Mouse (Mus musculus): ENCODE measurements around the gene Mdp1. TPM values are rescaled to one million over a fixed set of nuclear protein-coding genes. Genes with fewer than 3 reads are reported as not detected.

Mdp1 gene
- polyA plus RNA-seq, 1 experiment from 2014 or later = 18.5 TPM

DNA sequence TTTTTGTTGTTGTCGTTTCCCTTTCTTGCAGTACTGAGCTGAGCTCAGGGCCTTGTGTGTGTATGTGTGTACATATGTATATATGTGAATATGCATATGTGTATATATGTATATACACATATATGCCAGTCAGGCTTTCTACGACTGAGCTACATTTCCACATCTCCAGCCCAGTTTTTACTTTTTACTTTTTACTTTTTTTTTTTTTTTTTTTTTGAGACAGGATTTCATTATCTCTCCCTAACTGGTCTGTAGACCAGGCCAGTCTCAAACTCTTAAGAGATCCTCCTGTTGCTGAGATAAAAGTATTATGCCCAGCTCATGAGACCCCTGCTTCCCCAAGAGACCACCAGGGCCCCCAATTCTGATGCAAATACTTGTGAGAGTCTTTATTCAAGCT, 43.5 kb downstream of the Mdp1 start:
- Histone ChIP-seq H3K4me1 (replicated peaks) (peaks cover 67% of the 10 kb centered on the region), H3K36me3 (replicated peaks) (no peaks in the 10 kb centered on the region), H3K4me2 (no peak overlapping the region; the same call in 1 of the 2 replicates), H3K27ac (replicated peaks) (peak overlapping the region; percentile 86), H3K9ac (no peak overlapping the region), H3K4me3 (replicated peaks) (no peak overlapping the region), H3K27me3 (no peaks in the 10 kb centered on the region), H3K9me3 (replicated peaks) (no peaks in the 10 kb centered on the region)
- WGBS (ENCODE audit: insufficient replicate concordance) = 50% methylated on average over 2 of the region's 2 CpGs
- no peak for ATAC-seq (ENCODE audit: insufficient read depth)

DNA sequence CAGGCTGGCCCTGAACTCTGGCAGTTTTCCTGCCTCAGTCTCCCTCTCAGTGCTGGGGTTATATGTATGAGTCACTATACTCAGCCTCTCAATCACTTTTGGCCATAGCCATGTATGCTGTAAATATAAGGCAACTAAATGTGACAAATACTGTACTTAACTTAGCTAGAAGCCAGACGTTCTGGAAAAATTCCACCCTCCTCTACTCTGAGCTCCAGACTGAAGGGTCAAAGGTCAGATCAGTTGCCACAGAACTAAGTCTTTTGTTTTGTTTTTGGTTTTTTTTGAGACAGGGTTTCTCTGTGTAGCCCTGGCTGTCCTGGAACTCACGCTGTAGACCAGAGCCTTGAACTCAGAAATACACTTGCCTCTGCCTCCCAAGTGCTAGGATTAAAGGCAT, 44.4 kb downstream of the Mdp1 start:
- Histone ChIP-seq H3K9ac (no peak overlapping the region), H3K4me3 (replicated peaks) (no peak overlapping the region), H3K27me3 (no peaks in the 10 kb centered on the region), H3K4me1 (replicated peaks) (peaks cover 63% of the 10 kb centered on the region), H3K9me3 (replicated peaks) (no peaks in the 10 kb centered on the region), H3K36me3 (replicated peaks) (peaks cover 3% of the 10 kb centered on the region), H3K27ac (replicated peaks) (peak overlapping the region; percentile 86), H3K4me2 (no peak overlapping the region)
- ATAC-seq (ENCODE audit: insufficient read depth) = no peak
- 63% methylated on average over 2 of the region's 2 CpGs for WGBS (ENCODE audit: insufficient replicate concordance)

DNA sequence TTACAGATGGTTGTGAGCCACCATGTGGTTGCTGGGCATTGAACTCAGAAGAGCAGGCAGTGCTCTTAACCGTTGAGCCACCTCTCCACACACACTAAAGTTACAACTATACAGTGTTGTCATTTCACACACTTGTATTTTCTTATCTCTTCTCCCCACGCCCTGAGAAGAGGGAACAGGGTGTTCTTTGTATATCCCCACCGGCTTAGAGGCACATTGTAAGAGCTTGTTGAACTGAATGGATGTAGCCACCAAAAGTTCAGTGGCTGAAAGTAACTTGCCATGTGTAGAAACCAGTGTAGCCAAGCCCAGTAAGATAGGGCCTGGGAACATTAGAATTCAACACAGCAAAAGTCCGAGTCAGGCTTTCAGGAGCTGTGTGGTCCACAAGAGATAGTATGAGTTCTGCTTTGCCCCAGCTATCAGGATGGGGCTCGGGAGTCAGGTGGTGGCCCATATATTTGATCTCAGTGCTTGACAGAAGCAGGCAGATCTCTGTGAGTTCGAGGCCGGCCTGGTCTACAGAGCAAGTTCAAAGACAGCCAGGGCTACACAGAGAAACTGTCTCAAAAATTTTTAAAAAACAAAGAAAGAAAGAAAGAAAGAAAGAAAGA, 45.6 kb downstream of the Mdp1 start:
- WGBS (ENCODE audit: insufficient replicate concordance) = 33% methylated on average over 7 of the region's 7 CpGs
- H3K9me3 ChIP-seq (replicated peaks) = no peaks in the 10 kb centered on the region
- H3K4me1 ChIP-seq (replicated peaks) = peaks cover 62% of the 10 kb centered on the region
- H3K36me3 ChIP-seq (replicated peaks) = peaks cover 13% of the 10 kb centered on the region
- ATAC-seq (ENCODE audit: insufficient read depth) = peak; percentile 77
- peak overlapping the region; percentile 86 for H3K27ac ChIP-seq (replicated peaks)
- no peak overlapping the region for H3K9ac ChIP-seq
- H3K27me3 ChIP-seq = no peaks in the 10 kb centered on the region
- no peak overlapping the region for H3K4me3 ChIP-seq (replicated peaks)
- peak overlapping the region; percentile 15; the same call in 1 of the 2 replicates for H3K4me2 ChIP-seq

DNA sequence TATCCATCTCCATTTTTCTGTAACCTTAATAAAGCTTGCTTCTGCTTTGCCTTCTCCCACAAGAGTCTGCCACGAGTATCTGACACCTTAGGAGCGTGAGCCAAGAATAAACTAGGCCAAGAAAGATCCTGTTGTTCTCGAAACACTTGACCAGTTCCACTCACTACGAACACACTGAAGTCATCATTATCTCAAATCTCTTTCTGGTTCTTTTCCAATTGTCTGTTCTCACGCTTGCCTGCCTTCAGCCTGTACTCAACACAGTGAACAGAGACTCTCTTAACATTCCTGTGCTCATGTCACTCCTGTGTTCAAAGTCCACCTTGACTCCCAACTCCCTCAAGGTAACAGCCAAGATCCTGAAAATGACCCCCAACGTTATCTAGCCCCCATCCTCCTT, 47.0 kb downstream of the Mdp1 start:
- ATAC-seq (ENCODE audit: insufficient read depth) = no peak
- Histone ChIP-seq H3K27me3 (no peaks in the 10 kb centered on the region), H3K36me3 (replicated peaks) (peaks cover 26% of the 10 kb centered on the region), H3K9me3 (replicated peaks) (no peaks in the 10 kb centered on the region), H3K4me3 (replicated peaks) (no peak overlapping the region), H3K27ac (replicated peaks) (peak overlapping the region; percentile 67), H3K4me1 (replicated peaks) (peaks cover 50% of the 10 kb centered on the region), H3K4me2 (no peak overlapping the region), H3K9ac (no peak overlapping the region)
- 61% methylated on average over 6 of the region's 6 CpGs for WGBS (ENCODE audit: insufficient replicate concordance)

DNA sequence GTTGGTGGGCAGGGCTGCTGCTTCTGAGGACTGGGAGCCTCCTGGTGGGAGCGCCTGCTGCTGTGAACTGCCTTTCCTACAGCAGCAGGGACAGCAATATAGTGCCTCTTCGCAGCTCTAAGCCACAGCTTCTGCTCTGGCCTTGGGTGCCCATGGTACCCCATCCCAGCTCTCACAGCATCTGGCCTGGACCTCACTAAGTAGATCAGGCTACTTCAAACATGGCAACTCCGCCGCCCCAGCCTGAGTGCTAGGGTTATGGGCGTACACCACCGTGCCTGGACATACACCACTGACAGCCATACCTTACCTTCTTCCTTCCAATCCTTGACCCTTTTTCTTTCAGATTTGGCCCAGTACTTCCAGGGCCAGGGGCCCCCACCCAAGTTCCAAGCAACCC, 52.0 kb downstream of the Mdp1 start:
- Histone ChIP-seq H3K4me2 (no peak overlapping the region), H3K4me1 (replicated peaks) (peaks cover 50% of the 10 kb centered on the region), H3K4me3 (replicated peaks) (no peak overlapping the region), H3K36me3 (replicated peaks) (peaks cover 60% of the 10 kb centered on the region), H3K27ac (replicated peaks) (no peak overlapping the region), H3K9me3 (replicated peaks) (no peaks in the 10 kb centered on the region), H3K9ac (no peak overlapping the region), H3K27me3 (no peaks in the 10 kb centered on the region)
- ATAC-seq (ENCODE audit: insufficient read depth) = no peak
- 92% methylated on average over 6 of the region's 6 CpGs for WGBS (ENCODE audit: insufficient replicate concordance)

Other genes starting within 250 kb of the Mdp1 start
- gene Dhrs4, start 181.8 kb downstream of the Mdp1 start, polyA plus RNA-seq (2015; fragmentation: Nextera tagmentation; extraction: Ambion mirVana) = 77.8 and 86.8 TPM in 2 replicates
- 0.28 and 0.41 TPM in 2 replicates for gene Carmil3, start 169.9 kb downstream of the Mdp1 start, polyA plus RNA-seq (2015; fragmentation: Nextera tagmentation; extraction: Ambion mirVana)
- gene Cpne6, start 150.1 kb downstream of the Mdp1 start, polyA plus RNA-seq (2015; fragmentation: Nextera tagmentation; extraction: Ambion mirVana) = not detected in 2 replicates
- not detected in 2 replicates for gene Nrl, start 135.5 kb downstream of the Mdp1 start, polyA plus RNA-seq (2015; fragmentation: Nextera tagmentation; extraction: Ambion mirVana)
- gene Pck2, start 120.2 kb downstream of the Mdp1 start, polyA plus RNA-seq (2015; fragmentation: Nextera tagmentation; extraction: Ambion mirVana) = 36.0 and 39.9 TPM in 2 replicates
- gene Dcaf11, start 100.5 kb downstream of the Mdp1 start, polyA plus RNA-seq (2015; fragmentation: Nextera tagmentation; extraction: Ambion mirVana) = 57.9 and 64.1 TPM in 2 replicates
- gene A730061H03Rik, start 100.1 kb downstream of the Mdp1 start, polyA plus RNA-seq (2015; fragmentation: Nextera tagmentation; extraction: Ambion mirVana) = 1.6 and 2.1 TPM in 2 replicates
- gene Fitm1, start 84.9 kb downstream of the Mdp1 start, polyA plus RNA-seq (2015; fragmentation: Nextera tagmentation; extraction: Ambion mirVana) = 1.1 and 1.9 TPM in 2 replicates
- 108 and 116 TPM in 2 replicates for gene Psme1, start 82.4 kb downstream of the Mdp1 start, polyA plus RNA-seq (2015; fragmentation: Nextera tagmentation; extraction: Ambion mirVana)
- gene Emc9, start 75.2 kb downstream of the Mdp1 start, polyA plus RNA-seq (2015; fragmentation: Nextera tagmentation; extraction: Ambion mirVana) = 25.6 and 25.9 TPM in 2 replicates
- gene Psme2, start 69.4 kb downstream of the Mdp1 start, polyA plus RNA-seq (2015; fragmentation: Nextera tagmentation; extraction: Ambion mirVana) = 173 and 191 TPM in 2 replicates
- gene Rnf31, start 68.8 kb downstream of the Mdp1 start, polyA plus RNA-seq (2015; fragmentation: Nextera tagmentation; extraction: Ambion mirVana) = 9.1 and 12.0 TPM in 2 replicates
- 20.7 and 20.9 TPM in 2 replicates for gene Irf9, start 56.9 kb downstream of the Mdp1 start, polyA plus RNA-seq (2015; fragmentation: Nextera tagmentation; extraction: Ambion mirVana)
- 1.7 and 1.9 TPM in 2 replicates for gene Rec8, start 42.5 kb downstream of the Mdp1 start, polyA plus RNA-seq (2015; fragmentation: Nextera tagmentation; extraction: Ambion mirVana)
- gene Ipo4, start 24.6 kb downstream of the Mdp1 start, polyA plus RNA-seq (2015; fragmentation: Nextera tagmentation; extraction: Ambion mirVana) = 26.6 and 36.7 TPM in 2 replicates
- gene Gm49378, start 22.6 kb downstream of the Mdp1 start, polyA plus RNA-seq (2015; fragmentation: Nextera tagmentation; extraction: Ambion mirVana) = 0.54 and 0.67 TPM in 2 replicates
- gene Tm9sf1, start 16.7 kb downstream of the Mdp1 start, polyA plus RNA-seq (2015; fragmentation: Nextera tagmentation; extraction: Ambion mirVana) = 48.4 and 51.7 TPM in 2 replicates
- gene Tssk4, start 10.3 kb downstream of the Mdp1 start, polyA plus RNA-seq (2015; fragmentation: Nextera tagmentation; extraction: Ambion mirVana) = 0.09 TPM in 1 of 2 replicates, not detected in the other
- 21.2 and 25.6 TPM in 2 replicates for gene Gmpr2, start 11.4 kb upstream of the Mdp1 start, polyA plus RNA-seq (2015; fragmentation: Nextera tagmentation; extraction: Ambion mirVana)
- gene Nedd8, start 11.6 kb upstream of the Mdp1 start, polyA plus RNA-seq (2015; fragmentation: Nextera tagmentation; extraction: Ambion mirVana) = 218 and 233 TPM in 2 replicates
- gene Tinf2, start 21.3 kb upstream of the Mdp1 start, polyA plus RNA-seq (2015; fragmentation: Nextera tagmentation; extraction: Ambion mirVana) = 21.0 and 22.4 TPM in 2 replicates
- gene Tgm1, start 53.4 kb upstream of the Mdp1 start, polyA plus RNA-seq (2015; fragmentation: Nextera tagmentation; extraction: Ambion mirVana) = 2.9 and 3.9 TPM in 2 replicates
- 10.5 and 11.0 TPM in 2 replicates for gene Rabggta, start 61.8 kb upstream of the Mdp1 start, polyA plus RNA-seq (2015; fragmentation: Nextera tagmentation; extraction: Ambion mirVana)
- 39.4 and 43.5 TPM in 2 replicates for gene Dhrs1, start 85.2 kb upstream of the Mdp1 start, polyA plus RNA-seq (2015; fragmentation: Nextera tagmentation; extraction: Ambion mirVana)
- gene Nop9, start 85.2 kb upstream of the Mdp1 start, polyA plus RNA-seq (2015; fragmentation: Nextera tagmentation; extraction: Ambion mirVana) = 23.4 and 24.4 TPM in 2 replicates
- 57.5 and 77.8 TPM in 2 replicates for gene Cideb, start 98.0 kb upstream of the Mdp1 start, polyA plus RNA-seq (2015; fragmentation: Nextera tagmentation; extraction: Ambion mirVana)
- 0.74 and 0.93 TPM in 2 replicates for gene Ltb4r2, start 100.9 kb upstream of the Mdp1 start, polyA plus RNA-seq (2015; fragmentation: Nextera tagmentation; extraction: Ambion mirVana)
- gene Ltb4r1, start 105.5 kb upstream of the Mdp1 start, polyA plus RNA-seq (2015; fragmentation: Nextera tagmentation; extraction: Ambion mirVana) = 14.0 and 14.5 TPM in 2 replicates
- gene Adcy4, start 123.6 kb upstream of the Mdp1 start, polyA plus RNA-seq (2015; fragmentation: Nextera tagmentation; extraction: Ambion mirVana) = 1.4 and 1.9 TPM in 2 replicates
- gene Ripk3, start 128.4 kb upstream of the Mdp1 start, polyA plus RNA-seq (2015; fragmentation: Nextera tagmentation; extraction: Ambion mirVana) = 16.9 and 19.7 TPM in 2 replicates
- gene Nfatc4, start 162.6 kb upstream of the Mdp1 start, polyA plus RNA-seq (2015; fragmentation: Nextera tagmentation; extraction: Ambion mirVana) = 0.67 and 0.86 TPM in 2 replicates
- gene Nynrin, start 193.5 kb upstream of the Mdp1 start, polyA plus RNA-seq (2015; fragmentation: Nextera tagmentation; extraction: Ambion mirVana) = 2.0 and 2.1 TPM in 2 replicates
- gene Cbln3, start 223.9 kb upstream of the Mdp1 start, polyA plus RNA-seq (2015; fragmentation: Nextera tagmentation; extraction: Ambion mirVana) = 0.20 and 0.31 TPM in 2 replicates
- 8.6 and 10.1 TPM in 2 replicates for gene Khnyn, start 224.4 kb upstream of the Mdp1 start, polyA plus RNA-seq (2015; fragmentation: Nextera tagmentation; extraction: Ambion mirVana)
- gene Sdr39u1, start 239.8 kb upstream of the Mdp1 start, polyA plus RNA-seq (2015; fragmentation: Nextera tagmentation; extraction: Ambion mirVana) = 12.8 and 15.5 TPM in 2 replicates

Measured in liver, embryonic 15.5 days (tissue).